Mouse (Mus musculus) mouse trophoblast stem cell (cell line): Measurements from ENCODE around the gene Rpl12.

Source experiments
- in situ Hi-C, 2 experiments: fragments of 300-500 bp; cut with MseI, MboI; formaldehyde crosslinking; loops; 2 replicates in 1 of 2; 3 replicates in 1 of 2; pipeline ENCODE4 v1.15.1; 2025

The Rpl12 gene

DNA sequence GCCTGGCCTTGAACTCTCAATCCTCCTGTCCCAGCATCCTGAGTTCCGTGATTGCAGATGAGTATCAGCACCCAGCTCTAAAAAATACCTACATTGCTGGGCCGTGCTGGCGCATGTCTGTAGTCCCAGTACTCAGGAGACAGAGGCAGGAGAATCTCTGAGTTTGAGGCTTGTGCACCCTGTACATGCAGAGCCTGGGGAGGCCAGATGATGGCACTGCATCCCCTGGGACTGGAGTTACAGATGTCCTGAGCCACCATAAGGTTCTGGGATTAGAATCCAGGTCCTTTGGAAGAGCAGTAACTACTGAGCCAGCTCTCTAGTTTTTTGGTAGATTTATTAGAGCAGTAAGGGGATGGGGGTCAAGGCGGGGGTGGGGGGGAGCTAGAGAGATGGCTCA lies 20.9 kb upstream of the Rpl12 start:
- in situ Hi-C loops = no loop called here

DNA sequence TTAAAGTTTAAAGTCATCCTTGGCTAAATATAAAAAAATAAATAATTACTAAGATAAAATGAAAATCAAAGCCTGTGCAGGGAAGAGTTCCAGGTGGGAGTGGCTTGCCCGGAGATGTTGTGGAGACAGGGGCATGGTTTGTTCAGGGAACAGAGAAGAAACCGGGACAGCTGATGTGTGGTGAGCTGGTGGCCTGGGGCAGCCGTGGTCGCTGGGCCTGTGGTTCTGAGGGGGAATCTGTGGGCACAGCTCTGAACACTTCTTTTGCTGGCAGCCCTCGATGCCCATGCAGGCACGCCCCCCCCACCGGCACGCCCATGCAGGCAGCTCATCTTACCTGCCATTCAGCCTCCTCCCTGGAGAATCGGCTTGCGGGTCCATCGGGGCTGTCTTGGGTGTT lies 13.9 kb upstream of the Rpl12 start:
- in situ Hi-C loops = no loop called here

DNA sequence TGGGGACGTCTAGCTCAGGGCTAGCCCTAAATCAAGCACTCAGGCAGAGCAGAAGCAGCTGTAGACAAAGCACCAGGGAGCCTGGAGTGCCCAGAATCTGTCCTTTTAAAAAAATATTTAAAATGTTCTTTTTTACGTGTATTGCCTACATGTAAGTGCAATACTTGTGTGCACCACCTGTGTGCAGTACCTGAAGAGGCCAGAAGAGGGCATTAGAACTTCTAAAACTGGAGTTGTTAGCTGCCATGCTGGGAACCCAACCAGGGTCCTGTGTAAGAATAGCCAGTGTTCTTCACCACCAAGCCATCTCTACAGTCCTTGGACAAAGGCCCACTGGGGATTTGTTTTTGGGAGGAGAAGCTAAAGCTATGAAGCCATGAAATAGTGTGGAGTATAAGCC lies 6.8 kb upstream of the Rpl12 start:
- in situ Hi-C loops = no loop called here

DNA sequence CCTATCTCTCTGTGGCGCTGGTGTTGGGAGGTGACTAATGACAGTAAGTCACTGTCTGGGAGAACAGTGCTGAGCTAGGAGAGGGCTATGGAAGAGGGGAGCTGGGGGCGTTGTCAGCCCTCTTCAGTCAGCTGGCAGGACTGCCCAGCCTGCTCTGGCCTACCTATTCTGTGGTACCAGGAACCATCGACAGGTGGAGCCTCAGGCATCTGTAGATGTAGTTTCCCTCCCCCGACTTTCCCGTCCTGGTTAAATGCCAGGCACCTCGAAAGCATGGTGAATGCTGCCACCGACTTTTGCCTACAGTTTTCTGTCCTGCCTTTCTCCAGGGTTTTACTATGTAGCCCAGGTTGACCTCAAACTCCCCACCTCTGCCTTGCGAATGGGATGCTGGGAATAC lies 4.0 kb upstream of the Rpl12 start:
- in situ Hi-C loops = no loop called here

DNA sequence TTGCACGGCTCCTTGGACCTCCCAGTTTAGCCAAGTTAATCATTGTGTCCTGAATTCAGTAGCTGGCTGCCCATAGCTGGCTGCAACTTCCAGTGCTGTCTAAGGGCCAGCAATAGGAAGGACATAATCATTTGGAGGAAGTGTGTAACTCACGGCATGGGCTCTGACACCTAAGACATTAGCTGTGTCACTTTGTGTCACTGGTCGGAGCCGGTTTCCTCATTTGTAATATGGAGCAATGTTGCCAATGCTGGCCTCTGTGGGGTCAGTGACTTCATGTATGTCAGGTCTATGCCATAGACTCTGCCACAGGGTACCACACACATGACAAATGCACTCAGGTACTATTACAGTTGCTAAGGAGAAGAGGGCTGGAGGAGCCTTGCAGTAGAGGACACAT lies 1.1 kb upstream of the Rpl12 start:
- in situ Hi-C loops = no loop called here

DNA sequence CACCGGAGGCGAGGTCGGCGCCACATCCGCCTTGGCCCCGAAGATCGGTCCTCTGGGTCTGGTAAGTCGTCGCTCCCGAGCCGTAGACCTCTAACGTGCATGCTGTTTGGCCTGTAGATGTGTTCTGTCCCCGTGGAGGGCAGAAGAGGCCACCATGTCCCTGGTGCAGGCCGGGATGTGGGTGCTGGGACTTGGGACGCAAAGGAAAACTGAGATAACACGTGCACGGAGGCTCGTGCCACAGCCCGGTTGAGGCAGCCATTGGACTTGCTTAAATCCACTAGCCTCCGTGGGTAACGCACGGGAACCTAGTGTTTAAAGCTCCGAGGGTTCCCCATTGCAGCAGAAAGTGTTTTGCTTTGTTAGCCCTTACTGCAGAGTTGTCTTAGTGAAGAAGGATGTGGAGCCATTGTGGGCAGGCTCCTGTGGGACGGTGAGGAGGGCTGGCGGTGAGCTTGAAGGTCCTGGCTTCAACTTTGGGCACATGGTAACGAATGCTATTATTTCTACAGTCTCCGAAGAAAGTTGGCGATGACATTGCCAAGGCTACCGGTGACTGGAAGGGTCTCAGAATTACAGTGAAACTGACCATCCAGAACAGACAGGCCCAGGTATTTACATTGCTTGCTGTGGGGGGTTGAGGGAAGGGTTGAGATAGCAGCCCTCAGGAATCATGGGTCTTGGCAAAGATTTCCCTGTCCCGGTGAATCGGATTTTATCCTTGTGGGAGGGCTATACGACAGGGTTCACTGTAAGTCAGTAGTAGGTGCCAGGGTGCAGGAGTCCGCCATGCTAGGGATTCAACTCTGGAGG lies 909 bp downstream of the Rpl12 start:
- in situ Hi-C loops = no loop called here

DNA sequence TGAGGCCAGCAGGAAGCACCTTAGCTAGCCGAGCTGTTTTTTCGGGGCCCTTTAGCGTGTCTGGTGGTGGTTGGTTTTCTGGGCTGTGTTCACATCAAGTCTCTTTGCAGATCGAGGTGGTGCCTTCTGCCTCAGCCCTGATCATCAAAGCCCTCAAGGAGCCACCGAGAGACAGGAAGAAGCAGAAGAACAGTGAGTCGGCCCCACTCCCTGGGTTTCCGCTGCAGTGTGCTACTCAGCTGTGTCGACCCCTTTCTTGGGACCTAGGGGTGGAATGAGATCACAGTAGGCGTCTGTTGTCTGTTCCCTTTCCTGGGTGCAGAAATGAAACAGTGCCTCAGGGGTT lies 1.5 kb downstream of the Rpl12 start:
- in situ Hi-C loops = no loop called here

DNA sequence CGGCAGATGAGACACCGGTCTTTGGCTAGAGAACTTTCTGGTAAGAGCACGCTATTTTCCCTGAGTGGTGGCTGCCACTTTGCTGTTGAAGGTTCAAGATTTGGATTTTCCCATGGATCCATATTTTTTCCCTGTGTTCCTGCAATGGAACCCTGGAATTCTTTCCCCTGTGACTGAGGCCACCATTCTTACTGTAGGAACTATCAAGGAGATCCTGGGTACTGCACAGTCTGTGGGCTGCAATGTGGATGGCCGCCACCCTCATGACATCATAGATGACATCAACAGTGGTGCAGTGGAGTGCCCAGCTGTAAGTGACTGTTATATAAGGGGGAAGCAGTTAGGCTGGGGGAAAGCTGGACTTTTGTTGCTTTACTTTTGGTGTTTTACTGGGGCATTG lies 2.2 kb downstream of the Rpl12 start:
- in situ Hi-C loops = no loop called here

DNA sequence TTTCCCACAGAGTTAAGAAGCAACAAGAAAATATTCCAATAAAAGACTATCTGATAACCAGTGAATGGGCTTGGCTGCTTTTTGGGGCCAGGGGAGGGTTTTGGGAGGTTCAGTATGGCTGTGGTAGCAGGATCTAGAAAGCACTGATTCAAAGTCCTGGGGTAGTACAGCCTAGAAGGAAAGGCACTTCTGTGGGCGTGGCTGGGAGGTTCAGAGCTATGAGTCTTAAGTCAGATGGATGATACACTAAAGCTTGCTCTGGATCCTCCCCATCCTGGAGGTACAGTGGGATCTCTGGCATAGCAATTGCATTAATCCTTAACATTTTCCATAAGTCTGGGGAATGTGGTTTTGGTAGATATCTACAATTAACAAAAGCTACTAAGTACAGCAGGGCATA lies 2.6 kb downstream of the Rpl12 start:
- in situ Hi-C loops = no loop called here

DNA sequence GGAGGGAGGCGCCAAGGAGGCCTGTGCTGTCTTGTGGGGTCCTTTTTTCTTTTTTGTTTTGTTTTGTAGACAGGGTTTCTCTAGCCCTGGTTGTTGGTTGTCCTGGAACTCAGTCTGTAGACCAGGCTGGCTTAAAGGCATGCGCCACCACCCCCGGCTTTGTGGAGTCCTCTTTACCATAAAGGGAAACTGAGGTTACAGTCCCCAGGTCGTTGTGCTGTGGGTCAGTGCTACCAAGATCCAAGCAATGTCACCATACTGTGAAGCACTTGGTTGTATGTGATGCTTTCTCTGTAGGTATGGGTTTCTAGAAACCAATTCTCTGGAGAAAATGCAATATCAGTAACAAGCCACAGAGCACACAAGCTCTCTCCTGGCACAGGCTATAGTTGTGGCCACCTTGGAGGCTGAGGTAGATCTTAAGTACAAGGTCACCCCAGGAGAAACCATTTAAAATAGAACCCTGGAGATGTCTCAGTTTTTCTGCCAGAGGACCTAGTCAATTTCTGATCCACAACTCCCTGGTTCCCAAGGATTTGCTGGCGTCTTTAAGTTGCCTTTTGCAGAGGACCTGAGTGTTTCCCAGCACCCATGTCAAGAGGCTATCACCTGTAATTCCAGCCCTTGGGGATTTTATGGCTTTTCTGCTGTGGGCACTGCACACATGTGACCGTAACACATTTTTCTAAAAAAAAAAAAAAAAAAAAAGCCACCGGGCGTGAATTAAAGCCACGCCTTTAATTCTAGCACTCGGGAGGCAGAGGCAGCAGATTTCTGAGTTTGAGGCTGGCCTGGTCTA lies 3.5 kb downstream of the Rpl12 start:
- in situ Hi-C loops = no loop called here

DNA sequence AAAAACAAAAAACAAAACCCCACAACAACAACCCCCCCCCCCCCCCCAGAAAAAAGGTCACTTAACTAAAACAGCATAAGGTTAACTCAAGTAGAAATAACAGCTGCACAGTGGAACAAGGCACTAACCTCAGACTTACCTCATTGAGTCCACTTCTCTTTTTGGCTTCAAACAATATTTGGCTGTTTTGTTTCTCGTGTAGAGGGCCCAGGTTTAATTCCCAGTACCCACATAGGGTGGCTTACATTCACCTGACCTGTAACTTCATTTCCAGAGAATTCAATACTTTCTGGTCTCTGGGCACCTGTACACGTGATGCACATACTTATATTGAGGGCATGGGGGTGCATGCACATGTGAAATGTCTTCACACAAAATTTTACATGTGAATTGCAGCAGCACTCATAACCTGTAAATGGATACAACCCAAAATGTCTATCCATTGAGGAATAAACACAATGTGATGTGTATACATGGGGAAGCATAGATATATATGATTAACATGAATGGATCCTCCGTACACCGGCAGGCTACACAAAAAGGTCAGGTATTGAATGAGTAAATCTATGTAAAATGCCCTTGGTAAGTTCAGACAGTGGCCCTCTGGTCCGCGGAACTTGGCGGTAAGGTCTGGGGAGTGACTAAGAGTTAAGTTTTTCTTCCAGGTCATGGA lies 4.3 kb downstream of the Rpl12 start:
- in situ Hi-C loops = no loop called here

DNA sequence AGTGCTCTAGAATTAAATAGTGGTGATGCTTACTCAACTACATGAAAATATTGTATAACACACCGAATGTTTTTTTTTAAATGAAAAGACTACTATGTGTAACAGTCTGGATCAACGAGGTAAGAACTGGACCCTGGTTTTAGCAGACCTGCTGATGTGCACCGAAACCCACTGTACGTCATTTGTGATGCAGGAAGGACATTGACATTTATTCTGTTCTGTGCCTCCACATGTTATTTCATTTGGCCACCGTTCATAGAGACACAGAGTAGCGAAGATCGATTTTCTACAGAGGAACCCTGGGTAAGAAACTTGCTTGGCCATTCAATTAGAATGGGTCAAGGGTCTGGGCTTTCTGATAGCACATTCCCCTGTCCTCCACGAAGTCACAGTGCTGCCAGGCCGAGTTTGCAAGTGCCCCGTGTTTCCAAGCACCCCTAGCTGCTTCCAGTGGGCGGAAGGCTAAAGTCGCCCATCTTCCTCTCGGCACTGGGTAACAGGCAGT lies 4.9 kb downstream of the Rpl12 start:
- in situ Hi-C loops = no loop called here

DNA sequence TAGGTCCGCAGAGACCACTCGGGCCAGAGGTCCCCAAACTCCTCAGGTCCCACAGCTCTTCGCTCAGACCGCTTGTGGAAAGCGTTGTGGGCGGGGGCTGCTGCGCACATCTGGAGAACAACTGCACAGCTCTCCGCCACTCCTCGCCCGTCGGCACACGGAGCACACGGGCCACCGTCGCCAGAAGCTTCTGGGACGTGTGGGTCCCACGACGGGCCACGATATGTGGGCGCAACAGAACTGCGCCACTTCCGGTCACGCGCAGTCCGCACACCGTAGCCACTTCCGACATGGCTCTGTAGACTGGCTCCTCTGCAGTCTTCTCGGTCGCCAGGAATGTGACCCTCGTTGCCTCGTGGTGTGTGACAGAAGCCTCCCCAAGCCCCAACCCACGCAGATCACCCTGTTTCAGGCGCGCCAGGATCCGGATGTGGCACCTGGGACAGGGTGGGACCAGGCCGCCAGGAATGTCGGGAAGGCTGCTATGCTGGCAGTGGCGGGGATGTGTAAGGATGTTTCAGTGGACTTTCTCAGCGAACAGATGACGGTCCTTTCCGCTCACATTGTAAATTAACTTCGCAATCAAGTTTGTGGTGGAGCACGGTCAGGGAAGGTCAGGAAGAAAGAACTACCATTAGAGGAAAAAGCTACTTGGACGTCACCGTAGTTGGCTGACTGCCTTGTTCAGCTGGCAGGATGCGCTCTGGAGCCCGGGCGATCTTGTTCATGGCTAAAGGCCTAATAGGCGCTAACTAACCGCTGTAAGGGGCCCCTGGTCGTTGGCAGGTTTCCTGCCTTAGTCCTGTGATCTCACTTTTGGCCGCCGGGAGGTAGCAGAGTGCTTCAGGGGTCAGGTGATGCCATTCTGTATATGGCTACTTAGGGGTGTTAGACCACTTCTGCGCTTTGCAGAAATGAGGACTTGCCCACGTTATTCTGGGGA lies 5.6 kb downstream of the Rpl12 start:
- in situ Hi-C loops = no loop called here

DNA sequence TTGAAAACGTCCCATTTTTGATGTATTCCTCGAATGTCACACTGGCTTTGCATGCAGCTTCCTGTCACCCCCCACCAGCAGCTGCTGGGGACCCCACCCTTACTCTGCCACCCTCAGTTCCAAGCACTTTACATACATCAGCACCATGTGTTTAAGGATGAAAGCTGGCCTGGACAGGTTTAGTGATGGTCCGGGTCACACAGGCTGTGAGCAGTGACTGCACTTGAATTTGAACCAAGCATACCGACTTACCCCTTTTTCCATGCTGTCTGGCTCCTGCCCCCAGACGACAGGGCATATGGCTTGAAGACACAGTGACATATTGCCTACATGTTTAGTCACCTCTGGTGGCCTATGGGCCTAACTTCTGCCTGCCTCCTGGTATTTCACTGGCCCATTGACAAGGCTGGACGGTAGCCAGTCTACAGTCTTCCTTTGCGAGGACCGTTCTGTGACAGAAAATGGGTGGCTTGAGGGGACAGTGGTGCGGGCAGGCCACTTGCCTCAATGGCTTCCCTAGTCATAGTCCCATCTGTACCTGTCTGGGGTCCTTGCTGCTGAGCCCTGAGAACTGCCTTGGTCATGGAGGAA lies 6.8 kb downstream of the Rpl12 start:
- in situ Hi-C loops = no loop called here

DNA sequence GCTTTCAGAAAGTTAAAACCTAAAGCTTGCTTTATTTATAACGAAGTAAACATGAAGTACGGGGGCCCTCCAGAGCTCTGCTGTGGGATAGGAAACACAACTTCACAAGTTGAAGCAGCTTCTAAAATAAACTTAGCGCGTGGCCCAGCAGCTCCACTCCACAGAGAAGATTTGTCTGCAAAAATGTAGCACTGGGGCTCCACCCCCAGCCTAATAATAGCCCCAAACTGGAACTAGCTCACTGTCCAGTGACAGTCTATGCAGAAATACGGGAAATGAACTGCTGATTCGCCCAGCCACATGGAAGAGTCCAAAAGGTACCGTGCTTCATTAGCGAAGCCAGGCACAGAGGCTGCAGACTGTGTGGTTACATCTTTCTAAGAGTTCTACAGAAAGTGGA lies 8.0 kb downstream of the Rpl12 start:
- in situ Hi-C loops = no loop called here

DNA sequence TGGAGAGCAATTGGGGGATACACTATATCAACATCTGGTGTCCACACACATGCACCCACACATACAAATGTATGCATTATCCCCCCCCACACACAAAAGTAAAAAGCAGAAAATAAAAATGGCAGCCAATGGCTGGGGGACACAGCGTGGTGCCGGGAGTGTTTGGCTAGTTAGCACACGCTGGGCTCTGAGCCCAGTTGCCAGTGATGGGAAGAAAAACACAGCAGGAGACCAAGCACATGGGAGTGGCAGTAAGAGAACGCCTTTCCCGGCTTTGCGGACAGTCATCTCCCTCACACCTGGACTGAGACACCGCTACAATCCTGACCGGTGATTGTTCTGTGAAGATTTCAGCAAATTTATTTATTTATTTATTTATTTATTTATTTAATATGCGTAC lies 9.9 kb downstream of the Rpl12 start:
- in situ Hi-C loops = no loop called here

DNA sequence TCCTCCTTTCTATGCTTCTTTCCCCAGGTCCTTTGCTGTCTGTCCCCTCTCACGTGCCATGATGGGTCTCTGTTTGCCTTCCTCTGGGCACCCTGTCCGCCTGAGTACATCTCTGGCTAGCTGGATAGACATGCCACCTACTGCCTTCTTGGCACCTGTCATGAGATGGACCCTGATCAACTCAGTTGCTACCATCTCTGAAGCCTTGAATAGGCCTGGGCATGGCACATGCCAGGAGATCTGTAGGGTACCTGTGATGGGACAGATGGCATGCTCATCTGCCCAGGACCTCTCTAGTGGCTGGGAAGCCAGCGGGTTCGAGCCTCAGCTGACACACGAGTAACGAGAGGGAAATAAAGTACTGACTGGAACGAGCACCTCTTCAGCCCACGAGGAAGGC lies 12.9 kb downstream of the Rpl12 start:
- in situ Hi-C loops = no loop called here

DNA sequence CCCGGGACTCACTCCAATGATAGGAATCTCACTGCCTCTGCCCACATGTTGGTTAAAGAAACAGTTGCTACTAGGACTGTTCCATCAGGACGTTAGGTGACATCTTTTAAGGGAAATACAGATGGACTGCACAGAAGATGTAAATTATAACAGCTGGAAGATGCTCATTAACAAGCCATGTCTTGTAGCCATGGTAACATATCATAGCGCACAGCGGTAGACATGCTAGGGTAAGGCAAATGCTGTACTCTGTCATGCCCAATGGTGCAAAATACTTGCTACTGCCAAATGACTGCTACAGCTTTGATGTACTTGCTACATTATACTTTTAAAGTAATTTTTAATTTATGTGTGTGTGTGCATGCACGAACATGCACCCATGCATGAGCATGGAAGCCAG lies 15.8 kb downstream of the Rpl12 start:
- in situ Hi-C loops = no loop called here

DNA sequence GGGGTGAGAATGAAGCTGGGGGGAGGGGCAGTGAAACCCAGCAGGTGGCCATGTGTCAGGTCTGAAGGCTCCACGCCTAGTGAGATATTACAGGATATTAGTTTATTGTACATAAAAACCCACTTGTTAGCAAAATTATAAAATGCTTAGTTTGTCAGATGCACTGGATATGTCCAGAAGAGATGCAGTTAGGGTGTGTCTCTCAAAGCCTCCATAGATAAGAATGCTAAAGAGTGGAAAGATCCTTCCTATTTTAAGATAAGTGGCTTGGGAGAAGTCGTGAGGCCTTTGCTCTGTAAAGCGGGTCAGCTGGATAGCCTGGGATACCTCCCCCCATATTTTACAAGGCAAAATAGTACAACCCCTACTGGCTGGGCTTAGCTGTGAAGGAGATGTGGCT lies 17.3 kb downstream of the Rpl12 start:
- in situ Hi-C loops = no loop called here

DNA sequence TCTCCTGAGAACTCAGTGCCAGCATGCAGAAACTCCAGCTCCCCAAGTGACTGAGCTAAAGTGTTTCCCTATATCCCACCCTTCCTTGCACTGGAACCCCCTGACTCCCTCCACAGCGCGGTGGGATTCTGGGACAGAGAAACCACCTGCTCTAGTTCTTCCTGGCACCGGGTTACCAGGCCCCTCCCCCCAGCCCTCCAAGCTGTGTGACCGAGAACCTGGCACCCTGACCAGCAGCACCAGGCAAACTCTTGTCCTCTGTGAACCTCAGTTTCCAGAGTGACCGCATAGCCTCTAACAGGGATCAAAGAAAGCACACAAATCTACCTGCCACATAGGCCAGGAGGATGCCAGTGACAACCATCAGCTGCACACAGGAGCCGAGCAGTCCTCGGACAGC lies 18.3 kb downstream of the Rpl12 start:
- in situ Hi-C loops = no loop called here

DNA sequence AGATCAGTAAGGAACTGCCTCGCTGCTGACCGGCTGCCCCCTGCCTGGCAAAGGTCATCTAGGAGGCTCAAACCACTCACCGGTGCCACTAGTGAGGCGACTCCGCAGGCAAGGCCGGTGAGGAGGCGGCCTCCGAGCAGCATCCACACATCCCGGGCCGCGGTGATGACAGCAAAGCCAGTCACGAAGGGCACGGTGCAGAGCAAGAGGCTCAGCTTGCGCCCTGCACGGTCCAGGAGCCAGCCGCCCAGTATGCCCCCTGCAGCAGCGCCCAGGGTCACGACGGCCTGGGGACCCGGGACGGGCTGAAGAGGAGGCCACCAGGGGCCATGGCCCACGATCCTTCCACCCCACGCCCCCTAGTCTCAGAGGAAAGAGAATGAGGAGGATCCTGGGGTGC lies 19.9 kb downstream of the Rpl12 start:
- in situ Hi-C loops = no loop called here
